Mouse (Mus musculus) retina, embryonic 14.5 days (tissue): ENCODE measurements around the gene Prr3.
"Not testable (repeated sequence)": the region's sequence is repeated elsewhere in the genome, so short reads cannot be mapped to it uniquely, and the experiment has no call there.

Source experiments
- DNase-seq: peaks from one replicate; pipeline ENCODE4 v3.0.0-alpha.2; 2015; ENCODE audit warnings: low spot score

Prr3 gene

DNA sequence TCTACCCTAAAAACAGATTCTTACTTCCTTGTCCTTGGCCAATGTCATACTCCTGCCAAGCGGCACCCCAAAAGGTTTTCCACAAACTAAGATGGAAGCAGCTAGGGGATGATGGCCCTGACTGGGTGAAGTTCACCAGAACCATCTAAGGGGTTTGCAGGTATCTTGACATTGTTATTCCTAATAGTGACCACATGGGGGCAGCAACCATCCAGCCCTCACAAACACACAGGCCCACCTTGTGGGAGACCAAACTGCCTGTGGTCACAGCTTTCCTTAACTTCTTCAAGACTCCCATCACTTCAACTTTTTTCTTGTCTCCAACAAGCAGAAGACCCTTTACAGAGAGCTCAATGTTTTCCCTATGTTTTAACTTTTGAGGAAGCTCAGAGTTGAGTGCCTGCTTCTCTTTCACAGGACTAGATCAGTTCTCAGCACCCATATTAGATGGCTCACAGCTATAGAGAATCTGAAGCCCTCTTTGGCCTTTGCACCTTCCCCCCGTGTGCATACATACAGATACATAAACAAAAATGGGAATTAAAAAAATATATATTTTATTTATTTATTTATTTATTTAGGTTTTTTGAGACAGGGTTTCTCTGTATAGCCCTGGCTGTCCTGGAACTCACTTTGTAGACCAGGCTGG, 42.2 kb downstream of the Prr3 start:
- peak; percentile 83 for DNase-seq

DNA sequence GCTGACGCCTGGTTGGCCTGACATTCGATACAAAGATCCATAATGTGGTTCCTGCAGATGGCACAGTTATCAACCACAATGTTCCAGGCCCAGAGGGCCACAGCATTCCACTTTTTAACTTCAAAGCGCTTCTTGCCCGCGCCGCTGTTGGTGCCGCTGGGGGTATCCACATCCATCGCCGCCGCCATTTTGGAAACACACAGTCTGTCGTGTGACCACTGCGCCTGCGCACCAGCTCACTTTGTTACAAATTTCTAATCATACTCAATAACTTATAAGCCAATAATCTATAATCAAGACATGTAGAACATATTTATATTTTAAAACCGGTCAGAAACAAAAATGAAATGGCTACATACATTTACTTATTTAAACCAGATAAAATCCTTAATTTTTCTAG, 44.3 kb downstream of the Prr3 start:
- DNase-seq: not testable (repeated sequence)

DNA sequence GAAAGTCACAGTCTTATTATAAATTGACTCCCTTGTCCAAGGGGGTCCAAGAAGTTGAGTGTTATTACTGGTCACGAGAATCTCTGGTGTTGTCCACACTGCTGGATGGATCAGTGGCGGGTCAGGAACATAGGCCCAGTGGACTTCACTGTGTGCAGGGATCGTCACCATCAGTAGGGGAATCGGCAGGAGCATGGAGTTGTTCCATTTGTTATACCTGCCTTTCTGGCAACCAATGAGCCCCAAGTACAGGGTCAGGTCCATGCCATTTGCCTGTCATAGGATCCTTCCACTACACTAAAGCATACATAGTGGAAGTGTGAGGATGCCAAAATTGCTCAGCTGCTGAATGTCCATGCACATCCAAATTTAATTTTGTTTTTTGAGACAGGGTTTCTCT, 47.4 kb downstream of the Prr3 start:
- DNase-seq: no peak

DNA sequence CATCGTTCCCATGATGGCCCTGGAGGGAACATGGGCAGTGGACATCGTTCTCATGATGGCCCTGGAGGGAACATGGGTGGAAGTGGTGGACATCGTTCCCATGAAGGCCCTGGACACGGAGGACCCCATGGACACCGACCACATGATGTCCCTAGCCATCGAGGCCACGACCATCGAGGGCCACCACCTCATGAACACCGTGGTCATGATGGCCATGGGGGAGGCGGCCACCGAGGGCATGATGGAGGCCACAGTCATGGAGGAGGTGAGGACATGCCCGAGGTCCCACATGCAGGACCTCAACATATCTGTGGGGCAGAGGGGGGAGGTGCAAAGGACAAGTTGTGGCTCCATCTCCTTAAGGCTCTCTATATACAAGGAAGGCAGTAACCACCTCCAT, 49.4 kb downstream of the Prr3 start:
- DNase-seq: no peak

DNA sequence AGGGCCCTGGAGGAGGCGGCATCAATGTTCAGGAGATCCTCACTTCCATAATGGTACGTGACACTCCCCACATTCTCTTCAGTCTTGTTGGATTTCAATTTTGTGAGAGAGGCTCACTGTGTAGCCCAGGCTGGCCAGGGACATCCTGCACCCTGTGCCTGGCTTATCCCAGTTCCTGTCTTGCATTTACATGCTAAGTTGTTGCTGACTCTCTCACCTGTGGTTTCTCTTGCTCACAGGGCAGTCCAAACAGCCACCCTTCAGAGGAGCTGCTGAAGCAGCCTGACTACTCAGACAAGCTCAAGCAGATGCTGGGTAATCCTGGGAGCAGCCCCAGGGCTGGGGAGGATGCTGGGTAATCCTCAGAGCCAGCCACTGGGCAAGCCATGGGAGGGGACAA, 50.5 kb downstream of the Prr3 start:
- DNase-seq: no peak

GRCm38 (mm10) chr17:35927471-35927870, 52.6 kb downstream of the Prr3 start:
- no peak for DNase-seq

DNA sequence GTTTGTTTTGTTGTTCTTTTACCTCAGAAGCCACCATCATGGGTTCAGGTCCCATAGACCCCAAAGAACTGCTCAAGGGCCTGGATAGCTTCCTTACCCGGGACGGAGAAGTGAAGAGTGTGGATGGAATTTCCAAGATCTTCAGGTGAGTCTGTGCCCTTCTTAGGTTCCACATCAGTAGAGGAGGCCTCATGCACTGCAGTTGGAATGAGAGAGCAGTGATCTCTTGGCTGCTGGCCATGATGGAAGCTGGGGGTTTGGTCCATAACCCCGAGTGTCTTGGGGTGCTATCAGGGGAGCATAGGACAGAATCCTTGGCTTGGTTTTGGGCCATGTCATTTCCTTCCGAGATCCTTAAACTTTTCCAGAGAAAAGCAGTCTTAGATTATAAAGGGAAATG, 56.8 kb downstream of the Prr3 start:
- no peak for DNase-seq

- no peak for DNase-seq
Observed at GRCm38 (mm10) chr17:35922566-35922965, 57.5 kb downstream of the Prr3 start.
